Mouse (Mus musculus) T-helper 17 cell (primary cell): ENCODE measurements at regions not wholly inside any gene's neighbourhood (a gene's known extent, or its start where the extent isn't known, plus 50 kb on each side); places are given as distances from the start of the nearest gene placed in this dataset.

ENCODE experiments used
- in situ Hi-C, 2 experiments: fragments of 300-600 bp; cut with MboI, MseI; formaldehyde crosslinking; loops; 1 replicate in 1 of 2; 2 replicates in 1 of 2; pipeline ENCODE4 v1.15.1; 2025; ENCODE audit warnings: high pct_unique_total_duplicates in 2 of 2

GRCm38 (mm10) chr17:62083281-62083680, 797.8 kb downstream of the Efna5 start:
- in situ Hi-C loops, result no loop called here

GRCm38 (mm10) chr17:62077604-62078003, 803.5 kb downstream of the Efna5 start:
- in situ Hi-C loops, result no loop called here

GRCm38 (mm10) chr17:62064939-62065338, 816.2 kb downstream of the Efna5 start:
- in situ Hi-C loops, result no loop called here

- in situ Hi-C loops, result no loop called here
Measured at GRCm38 (mm10) chr17:62058016-62058415, 823.1 kb downstream of the Efna5 start.

- in situ Hi-C loops, result no loop called here
Measured at GRCm38 (mm10) chr17:62054801-62055200, 826.3 kb downstream of the Efna5 start.

GRCm38 (mm10) chr17:62048989-62049388, 832.1 kb downstream of the Efna5 start:
- in situ Hi-C loops, result no loop called here

- in situ Hi-C loops, result no loop called here
Measured at GRCm38 (mm10) chr17:62030614-62031013, 850.5 kb downstream of the Efna5 start.
